Mouse (Mus musculus): ENCODE data around the gene Ctc1. TPM values are rescaled to one million over a fixed set of nuclear protein-coding genes. Genes with fewer than 3 reads are reported as not detected.

Gene Ctc1
- total RNA-seq, 2 experiments from 2014 or later = 35.1 to 35.8 TPM

DNA sequence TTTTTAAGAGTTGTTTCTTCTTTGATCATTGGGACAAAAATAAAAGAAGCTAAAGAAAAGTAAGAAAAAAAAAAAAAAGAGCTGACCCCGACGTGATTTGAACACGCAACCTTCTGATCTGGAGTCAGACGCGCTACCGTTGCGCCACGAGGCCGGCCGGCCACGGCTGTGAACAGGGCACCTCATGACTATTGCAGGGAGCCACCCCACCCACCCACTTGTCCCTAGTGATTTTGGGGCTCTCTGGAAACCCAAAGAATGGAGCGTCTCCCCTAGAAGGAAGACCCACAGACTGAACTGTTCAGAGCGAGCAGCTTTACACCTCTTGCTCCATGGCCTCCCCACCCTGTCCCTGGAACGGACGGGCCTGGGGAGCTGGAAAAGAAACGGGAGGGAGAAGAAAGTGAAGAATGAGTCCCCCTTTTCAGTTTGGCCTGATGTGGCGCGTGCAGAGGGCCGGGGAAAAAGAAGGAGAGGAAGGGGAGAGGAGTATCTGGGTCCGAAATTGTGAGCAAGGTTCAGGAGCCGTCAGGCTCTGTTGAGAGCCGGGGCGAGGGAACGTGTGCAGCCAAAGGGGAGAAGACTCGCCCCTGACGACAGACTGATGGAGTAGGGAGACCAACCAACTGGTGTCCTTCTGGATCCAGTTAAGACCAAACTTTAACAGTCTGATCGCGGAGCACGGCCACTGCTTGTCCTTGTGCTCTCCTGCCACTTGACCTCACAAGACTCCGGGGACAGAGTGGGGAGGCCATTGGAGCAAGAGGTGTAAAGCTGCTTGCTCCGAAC is 47.9 kb downstream of the Ctc1 start:
- peak; percentile 37 to 78 for DNase-seq (ENCODE audit: low spot score in 2 of 2)
- intact Hi-C loops (cut with DNase I) = loop anchor here (1.0 to 5.0 kb wide), 3 partner anchors 22 to 174 kb away; partner anchors contain the start of genes 9130213A22Rik and Gucy2e

DNA sequence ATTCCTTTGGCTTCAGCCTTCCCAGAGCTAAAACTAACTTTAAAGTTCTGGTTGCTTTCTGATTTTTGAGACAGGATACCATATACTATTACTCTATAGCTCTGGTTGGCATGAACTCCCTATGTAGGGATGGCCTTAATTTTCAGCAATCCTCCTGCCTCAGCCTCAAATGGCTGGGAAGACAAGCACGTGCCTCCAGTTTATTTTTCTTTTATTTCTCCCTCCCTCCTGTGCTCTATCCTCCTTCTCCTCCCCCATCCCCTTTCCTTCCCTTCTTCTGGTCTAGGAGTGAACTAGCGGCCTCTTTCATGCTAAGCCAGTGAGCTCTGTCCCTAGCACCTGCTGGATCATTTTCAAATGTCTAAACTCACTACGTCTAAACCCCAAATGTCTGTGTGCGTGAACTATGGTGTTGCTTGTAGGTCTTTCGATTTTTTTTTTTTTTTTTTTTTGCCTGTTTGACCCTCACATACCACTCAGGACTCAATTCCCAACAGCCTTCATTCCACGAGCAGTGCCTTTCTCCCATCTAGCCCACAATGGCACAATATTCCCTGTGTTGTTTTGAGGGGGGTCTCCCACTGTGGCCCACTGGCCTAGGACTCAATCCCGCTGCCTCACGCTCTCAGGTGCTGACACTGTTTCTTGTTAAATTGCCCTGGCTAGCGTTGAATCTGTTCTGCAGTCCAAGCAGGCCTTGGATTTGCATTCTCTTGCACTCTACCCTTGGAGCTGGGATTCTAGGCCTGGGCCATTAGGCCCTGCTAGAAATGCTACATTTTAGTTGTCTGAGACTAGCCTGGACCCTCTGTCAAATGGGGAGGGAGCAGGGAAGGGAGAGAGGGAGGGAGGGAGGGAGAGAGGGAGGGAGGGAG is 48.8 kb downstream of the Ctc1 start:
- intact Hi-C loops (cut with DNase I) = loop anchor here (5.0 kb wide), 1 partner anchor 173 kb away; the partner anchor contains the start of gene Gucy2e
- DNase-seq (ENCODE audit: low spot score in 2 of 2) = no peak

DNA sequence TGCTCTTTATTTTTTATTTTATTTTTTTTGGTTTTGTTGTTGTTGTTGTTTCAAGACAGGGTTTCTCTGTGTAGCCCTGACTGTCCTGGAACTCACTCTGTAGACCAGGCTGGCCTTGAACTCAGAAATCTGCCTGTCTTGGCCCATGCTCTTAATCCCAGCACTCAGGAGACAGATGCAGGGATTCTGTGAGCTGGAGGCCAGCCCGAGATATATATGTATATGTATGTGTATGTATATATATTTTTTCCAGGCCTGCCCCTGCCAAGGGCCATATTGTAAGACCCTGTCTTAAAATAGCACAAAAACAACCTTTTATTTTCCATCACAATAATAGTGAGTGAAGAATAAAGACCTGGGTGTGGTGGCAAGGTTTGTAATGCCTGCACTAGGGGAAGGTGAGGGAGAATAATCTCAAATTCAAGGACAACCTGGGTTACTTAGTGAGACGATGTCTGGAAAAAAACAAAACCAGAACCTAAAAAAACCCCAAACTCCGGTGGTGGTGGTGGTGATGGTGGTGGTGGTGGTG is 49.7 kb downstream of the Ctc1 start:
- intact Hi-C loops (cut with DNase I) = no loop called here
- no peak for DNase-seq (ENCODE audit: low spot score in 2 of 2)

DNA sequence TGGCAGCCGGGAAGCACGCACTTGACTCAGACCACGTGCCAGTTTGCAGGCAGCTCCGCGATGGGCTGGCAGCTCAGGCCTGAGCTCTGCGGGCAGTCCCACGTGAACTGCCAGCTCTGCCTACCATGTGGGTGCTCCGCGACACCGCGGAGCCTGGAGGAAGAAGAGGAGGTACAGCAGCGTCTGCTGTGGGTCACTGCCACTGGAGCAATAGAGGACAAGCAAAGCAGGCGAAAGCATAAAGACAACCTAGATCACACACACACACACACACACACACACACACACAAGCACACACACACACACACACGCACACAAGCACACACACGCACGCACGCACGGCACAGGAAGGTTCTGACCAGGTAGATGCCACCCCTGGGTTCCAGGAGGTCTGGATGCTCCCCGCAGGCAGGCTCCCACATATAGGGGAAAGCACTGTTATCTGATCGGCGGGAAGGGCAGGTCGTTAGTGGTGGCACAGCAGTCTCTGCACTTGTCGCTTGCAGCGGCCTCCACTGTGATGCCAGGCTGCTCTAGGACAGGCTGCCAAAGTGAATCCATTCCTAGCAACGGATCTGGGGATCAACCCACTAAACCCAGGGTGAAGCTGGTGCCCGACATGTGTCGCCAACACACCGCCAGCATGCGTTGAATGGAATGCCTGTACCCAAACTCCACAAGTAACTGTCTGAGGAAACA is 50.6 kb downstream of the Ctc1 start:
- DNase-seq (ENCODE audit: low spot score in 2 of 2) = peak; percentile 56 to 76
- intact Hi-C loops (cut with DNase I) = loop anchor here (2.0 kb wide), 1 partner anchor 28 kb away; the partner anchor contains the start of gene Per1

DNA sequence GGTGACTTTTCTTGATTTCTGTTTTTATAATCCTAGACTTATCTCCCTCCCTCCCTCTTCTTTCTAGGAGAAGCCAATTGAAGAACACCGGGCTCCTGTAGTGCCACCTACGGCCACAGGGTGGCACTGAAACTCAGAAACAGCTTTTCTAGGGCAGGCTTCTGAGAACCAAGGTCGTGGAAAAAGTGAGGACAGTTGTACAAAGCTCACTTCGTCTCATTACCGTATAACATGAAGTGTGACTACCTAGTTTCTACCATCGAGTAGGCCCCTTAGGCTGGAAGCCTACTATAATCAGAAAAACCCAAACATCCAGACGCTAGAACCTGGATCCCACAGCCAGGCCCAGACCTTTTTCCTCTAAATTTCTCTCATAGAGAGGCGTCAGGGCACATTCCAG is 51.2 kb downstream of the Ctc1 start:
- peak; percentile 88 to 93 for DNase-seq (ENCODE audit: low spot score in 2 of 2)
- intact Hi-C loops (cut with DNase I) = loop anchor here (1.0 to 2.0 kb wide), 2 partner anchors 28 to 55 kb away; partner anchors contain the start of genes 9130213A22Rik and Per1

DNA sequence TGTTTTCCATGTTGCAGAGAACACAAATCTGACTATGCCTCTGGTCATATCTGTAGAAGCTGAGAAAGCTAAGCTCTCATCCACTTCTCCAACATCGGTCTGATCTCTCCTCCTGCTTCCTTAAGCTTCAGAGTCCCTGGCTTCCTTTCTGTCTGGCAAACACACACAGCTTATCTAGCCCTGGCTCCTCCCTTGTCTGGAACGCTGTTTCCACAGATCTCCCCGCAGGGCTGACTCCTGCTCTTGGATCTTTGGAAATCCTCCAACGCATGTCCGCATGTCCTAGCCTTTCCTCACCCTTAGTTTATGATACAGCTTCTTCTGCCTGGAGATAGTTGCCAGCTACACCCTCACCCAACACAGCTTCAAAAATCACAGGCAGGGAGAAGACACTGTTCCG is 51.9 kb downstream of the Ctc1 start:
- intact Hi-C loops (cut with DNase I) = loop anchor here (1.0 to 2.0 kb wide), 2 partner anchors 27 to 55 kb away; partner anchors contain the start of genes 9130213A22Rik and Per1
- no peak for DNase-seq (ENCODE audit: low spot score in 2 of 2)

DNA sequence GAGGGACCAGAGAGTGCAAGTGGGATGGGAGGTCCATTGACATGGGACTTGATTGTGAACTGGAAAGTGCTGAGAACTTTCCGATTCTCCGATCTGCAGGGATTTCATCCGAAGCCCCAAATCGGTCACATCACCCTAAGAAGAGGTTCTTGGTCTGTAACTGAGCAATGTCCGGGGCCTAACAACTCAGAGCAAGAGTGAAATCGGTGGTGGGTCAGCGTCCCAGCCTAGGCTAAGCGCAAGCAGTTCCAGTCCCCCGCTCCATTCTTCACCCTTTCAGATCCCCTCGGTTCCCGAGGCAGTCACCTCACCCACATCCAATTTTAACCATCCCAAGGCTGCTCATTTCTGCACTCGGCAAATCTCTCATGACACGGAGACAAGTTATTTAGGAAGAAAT is 54.4 kb downstream of the Ctc1 start:
- intact Hi-C loops (cut with DNase I) = no loop called here
- DNase-seq (ENCODE audit: low spot score in 2 of 2) = no peak

DNA sequence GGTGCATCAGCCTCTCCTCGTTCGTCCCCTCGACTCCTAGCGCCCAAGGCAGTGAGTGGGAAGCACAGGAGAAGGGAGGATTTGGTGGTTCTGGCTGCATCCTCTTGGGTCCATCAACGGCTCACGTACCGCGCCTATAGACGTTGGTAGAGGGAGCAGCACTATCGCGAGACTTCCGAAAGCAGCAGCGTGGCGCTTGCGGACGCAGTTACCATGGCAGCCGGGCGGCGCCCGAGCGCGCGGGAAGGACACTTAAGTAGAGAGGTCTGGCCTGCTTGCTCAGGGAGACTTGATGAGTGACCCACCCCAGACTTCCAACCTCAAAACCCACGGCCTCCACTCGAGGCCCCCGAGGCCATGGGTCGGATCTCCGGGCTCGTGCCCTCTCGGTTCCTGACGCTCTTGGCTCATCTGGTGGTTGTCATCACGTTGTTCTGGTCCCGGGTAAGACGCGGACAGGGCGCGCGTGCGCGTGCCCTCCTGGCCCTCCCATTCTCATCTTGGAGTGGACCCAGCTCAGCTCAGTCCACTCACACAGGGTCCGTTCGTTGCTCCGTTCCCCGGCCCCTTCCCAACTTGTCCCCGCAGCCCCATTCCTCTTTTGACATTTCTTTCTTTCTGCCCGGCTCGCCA is 55.0 kb downstream of the Ctc1 start, which contains the start of gene Tmem107:
Gene Tmem107 (plus strand): TSS at position 217 of the 633 bp plus-strand sequence.
- intact Hi-C loops (cut with DNase I) = no loop called here

DNA sequence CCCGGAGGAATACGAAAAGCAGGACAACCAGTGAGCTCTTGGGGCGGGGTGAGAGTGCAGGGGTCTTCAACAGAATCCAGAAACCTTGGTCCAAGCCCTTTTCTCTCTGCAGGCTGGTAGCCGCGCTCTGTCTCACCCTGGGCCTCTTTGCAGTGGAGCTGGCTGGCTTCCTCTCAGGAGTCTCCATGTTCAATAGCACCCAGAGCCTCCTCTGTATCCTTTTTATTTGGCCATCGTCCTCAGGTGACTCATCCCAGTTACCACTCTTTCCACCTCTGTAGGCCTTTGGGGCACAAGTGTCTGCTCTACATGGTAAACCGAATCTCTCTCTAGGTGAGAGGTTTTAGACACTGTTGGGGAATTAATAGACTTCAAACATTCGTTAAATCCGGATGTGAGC is 55.6 kb downstream of the Ctc1 start:
- intact Hi-C loops (cut with DNase I) = no loop called here
- no peak for DNase-seq (ENCODE audit: low spot score in 2 of 2)

More for the DNA sequence above, 55.0 kb downstream of the Ctc1 start, which contains the start of gene Tmem107:
- DNase-seq (ENCODE audit: low spot score in 2 of 2) = peak; percentile 97 to 98

DNA sequence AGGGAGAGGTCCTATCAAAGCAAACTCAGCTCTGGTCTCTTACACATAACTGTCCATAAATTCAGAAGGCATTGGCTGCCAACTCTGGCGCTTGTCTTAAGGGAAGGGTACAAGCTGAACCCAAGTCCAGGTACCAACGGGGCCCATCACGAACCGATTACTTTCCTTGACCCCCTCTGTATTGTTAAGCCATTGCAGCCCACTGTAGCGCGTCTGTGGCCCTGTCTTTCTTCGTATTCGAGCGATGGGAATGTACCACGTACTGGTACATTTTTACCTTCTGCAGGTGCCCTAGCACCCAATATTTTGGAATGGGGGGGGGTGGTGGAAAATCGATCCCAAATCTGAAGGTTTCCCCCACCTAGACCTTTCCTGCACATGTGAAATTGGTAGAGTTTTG is 56.5 kb downstream of the Ctc1 start:
- no peak for DNase-seq (ENCODE audit: low spot score in 2 of 2)
- intact Hi-C loops (cut with DNase I) = no loop called here

DNA sequence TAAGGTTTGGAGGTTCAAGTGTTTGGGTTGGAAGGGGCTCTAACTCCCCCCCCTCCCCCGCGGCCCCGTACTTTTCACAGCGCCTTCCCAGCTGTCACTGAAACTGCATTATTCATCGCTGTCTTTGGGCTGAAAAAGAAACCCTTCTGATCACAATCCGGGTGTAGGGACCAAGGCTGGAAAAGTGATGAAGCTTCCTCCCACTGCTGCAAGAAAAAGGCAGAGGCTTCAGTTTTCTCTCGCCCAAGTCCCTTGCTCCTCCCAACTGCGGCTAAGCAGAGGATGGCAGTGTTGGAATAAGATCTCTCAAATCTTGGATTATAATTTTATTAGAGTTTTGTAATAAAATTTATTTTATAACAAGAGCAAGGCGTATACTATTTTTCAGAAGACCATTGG is 57.0 kb downstream of the Ctc1 start:
- intact Hi-C loops (cut with DNase I) = no loop called here
- peak in 1 of 2 experiments; percentile 61 for DNase-seq (ENCODE audit: low spot score in 2 of 2)

DNA sequence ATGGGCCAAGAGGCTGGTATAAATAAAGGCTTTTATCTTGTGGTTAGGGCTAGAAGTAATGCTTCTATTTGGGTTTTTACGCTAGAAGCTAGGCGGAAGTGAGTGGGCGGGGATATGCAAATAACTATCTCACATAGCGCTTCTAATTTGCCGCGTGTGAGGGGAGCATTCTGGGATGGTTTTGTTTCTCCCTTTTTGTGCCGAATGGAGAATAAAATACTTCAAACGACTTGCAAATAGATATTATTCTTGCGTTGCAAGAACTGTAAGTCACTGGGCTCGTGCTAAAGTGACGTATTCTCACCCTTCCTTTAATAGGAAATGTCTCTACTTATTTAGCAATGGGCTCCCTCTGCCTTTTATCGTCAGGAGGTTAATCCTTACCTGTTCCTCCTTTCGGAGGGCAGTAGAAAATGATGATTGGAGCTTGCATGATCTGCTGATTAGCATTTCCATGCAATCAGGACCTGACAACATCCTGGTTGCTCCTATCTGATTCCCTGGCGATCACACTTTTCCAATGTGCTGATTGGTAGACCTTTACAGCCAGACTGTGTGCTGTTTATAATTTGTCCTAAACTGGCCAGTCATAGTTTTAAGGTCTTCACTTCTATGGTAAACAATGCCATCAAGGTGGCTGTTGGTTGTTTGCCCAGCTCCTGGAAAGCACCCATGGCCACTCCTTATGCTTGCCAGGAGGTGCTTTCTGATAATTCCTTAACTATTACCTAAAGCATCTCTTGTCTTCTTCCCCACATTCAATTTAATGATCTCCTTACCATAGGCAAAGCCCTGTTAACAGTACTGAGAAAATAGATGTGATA is 57.6 kb downstream of the Ctc1 start:
- DNase-seq (ENCODE audit: low spot score in 2 of 2) = peak; percentile 87 to 96
- intact Hi-C loops (cut with DNase I) = no loop called here

DNA sequence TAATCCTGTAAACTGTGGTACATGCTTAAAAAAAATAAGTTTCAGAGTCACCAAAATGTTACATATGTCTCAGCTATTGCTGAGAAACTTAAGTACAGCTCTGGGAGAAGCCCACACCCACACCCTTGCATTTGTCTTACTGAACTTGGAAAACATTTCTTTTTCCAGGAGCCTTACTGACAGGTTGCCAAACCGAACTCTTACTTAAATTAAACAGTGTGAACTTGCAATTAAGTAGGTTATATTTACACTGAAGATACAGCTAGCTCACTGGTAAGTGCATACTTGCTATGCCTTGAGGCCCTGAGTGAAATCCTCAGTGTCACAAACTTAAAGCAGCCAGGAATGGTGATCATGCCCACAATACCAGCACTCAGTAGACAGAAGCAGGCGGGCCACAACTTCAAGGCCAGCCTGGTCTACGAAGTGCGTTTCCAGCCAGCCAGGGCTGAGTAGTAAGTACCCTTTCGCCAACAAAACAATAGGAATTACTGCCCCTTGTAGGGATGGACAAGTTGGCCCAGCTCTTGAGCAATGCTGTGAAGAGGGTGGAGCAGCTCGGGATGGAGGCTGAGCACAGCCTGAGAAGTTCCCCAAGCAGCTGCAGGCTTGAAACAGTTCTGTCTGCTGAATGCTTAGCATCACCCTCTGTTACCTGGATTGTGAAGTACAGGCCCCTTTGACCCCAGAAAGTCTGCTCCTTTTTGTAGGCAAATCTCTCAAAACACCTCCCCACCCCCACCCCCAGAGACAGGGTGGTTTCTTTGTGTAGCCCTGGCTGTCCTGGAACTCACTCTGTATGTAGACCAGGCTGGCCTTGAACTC is 58.5 kb downstream of the Ctc1 start:
- intact Hi-C loops (cut with DNase I) = loop anchor here (1.0 kb wide), 1 partner anchor 12 kb away; no protein-coding TSS in a partner anchor
- peak in 1 of 2 experiments; percentile 65 for DNase-seq (ENCODE audit: low spot score in 2 of 2)

DNA sequence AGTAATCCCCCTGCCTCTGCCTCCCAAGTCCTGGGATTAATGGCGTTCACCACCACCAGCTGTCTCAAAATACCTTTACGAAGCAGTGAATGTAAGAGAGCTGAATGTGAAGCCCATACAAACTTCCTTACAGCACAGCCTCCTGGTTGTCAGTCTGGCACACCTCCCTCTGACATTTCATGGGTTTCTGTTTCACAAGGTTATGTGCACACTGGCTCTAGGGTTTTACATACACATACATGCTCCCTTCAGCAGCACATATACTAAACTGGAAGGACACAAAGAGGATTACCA is 59.0 kb downstream of the Ctc1 start:
- no peak for DNase-seq (ENCODE audit: low spot score in 2 of 2)
- intact Hi-C loops (cut with DNase I) = loop anchor here (1.0 kb wide), 1 partner anchor 12 kb away; no protein-coding TSS in a partner anchor

DNA sequence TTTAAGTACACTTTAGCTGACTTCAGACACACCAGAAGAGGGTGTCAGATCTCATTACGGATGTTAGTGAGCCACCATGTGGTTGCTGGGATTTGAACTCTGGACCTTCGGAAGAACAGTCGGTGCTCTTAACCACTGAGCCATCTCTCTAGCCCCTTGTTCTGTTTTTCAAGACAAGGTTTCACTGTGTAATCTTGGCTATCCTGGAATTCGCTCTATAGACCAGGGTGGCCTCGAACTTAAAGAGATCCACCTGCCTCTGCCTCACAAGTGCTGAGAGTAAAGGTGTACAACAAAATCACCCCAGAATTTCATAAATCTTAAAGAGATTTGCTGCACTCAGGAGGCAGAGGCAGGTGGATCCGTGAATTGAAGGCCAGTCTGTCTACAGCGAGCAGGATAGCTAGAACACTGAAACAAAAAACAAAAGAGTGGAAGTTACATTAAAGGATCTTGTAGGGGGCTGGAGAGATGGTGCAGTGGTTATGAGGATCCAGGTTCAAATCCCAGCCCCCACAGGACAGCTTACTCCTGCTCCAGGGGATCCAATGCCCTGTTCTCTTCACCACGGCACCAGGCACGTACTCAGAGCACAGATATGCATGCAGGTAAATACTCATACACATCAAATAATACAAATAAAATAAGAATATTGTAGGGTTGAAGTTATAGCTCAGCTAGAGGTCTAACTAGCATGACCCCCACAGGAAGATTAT is 60.2 kb downstream of the Ctc1 start:
- no peak for DNase-seq (ENCODE audit: low spot score in 2 of 2)
- intact Hi-C loops (cut with DNase I) = no loop called here

DNA sequence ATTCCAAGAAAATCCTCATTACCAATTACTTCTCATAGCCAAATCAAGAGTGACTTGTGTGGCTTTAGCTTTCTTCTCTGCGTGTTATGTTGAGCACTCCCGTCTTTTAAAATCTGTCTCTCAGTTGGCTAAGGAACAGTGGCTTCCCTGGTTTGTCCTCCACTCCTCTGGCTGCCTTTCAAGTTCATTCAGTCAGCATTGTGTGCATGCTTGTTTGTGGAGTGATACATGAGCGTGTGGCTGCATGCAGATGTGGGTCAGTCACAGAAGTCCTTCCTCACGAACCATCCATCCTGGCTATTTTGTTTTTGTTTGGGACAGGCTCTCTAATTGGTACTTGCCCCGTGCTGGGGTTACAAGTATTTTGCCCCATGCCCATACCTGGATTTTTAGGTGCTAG is 60.9 kb downstream of the Ctc1 start:
- intact Hi-C loops (cut with DNase I) = no loop called here

DNA sequence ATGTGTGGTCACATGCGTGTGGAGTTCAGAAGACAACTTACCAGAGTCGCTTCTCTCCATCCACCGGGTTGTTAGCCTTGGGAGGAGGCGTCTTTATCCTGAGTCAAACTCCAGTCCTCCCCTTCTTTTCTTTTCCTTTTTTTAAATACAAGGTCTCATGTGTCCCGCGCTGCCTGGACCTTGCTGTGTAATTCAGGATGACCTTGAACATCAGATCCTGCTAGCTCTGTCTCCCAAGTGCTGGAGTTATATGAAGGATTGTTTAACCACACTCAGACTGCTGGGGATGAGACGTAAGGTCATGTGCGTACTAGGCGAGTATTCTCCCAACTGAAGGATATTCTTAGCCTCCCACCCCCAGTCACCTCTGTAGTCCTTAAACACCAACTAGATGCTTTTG is 61.6 kb downstream of the Ctc1 start:
- intact Hi-C loops (cut with DNase I) = no loop called here
- no peak for DNase-seq (ENCODE audit: low spot score in 2 of 2)

More for the DNA sequence above, 60.9 kb downstream of the Ctc1 start:
- no peak for DNase-seq (ENCODE audit: low spot score in 2 of 2)

Data from left cerebral cortex, postnatal 25 days (tissue).